Mouse (Mus musculus) liver, postnatal 0 days (tissue): ENCODE measurements around the gene Nptxr. TPM values are rescaled to one million over a fixed set of nuclear protein-coding genes. Genes with fewer than 3 reads are reported as not detected.

ENCODE experiments used
- ATAC-seq: fragments of 200-750 bp; cut with Nextera tagmentation; 2 replicates; pipeline ENCODE4 v1.8.0; 2017; ENCODE audit warnings: mild to moderate bottlenecking, moderate library complexity
- DNase-seq: peaks from one replicate; pipeline ENCODE4 v3.0.0-alpha.2; 2016
- H3K27ac ChIP-seq: fragments of 300-500 bp; sonication (generic); 2 replicates; pipeline ENCODE4 v1.5.1; 2014; ENCODE audit warnings: antibody characterized with exemption, moderate library complexity, mild to moderate bottlenecking, low read depth
- H3K27me3 ChIP-seq: fragments of 300-500 bp; sonication (generic); 2 replicates; pipeline ENCODE4 v1.6.1; 2014; ENCODE audit warnings: low read length, control low read depth, mixed read lengths; ENCODE audit not compliant: insufficient read depth
- H3K36me3 ChIP-seq: fragments of 300-500 bp; sonication (generic); replicated peaks from 2 replicates; pipeline ENCODE4 v1.6.1; 2014; ENCODE audit warnings: mild to moderate bottlenecking, control low read depth, low read length, moderate library complexity, mixed read lengths; ENCODE audit not compliant: insufficient read depth
- H3K4me1 ChIP-seq: fragments of 300-500 bp; sonication (generic); 2 replicates; pipeline ENCODE4 v1.6.1; 2014; ENCODE audit warnings: antibody characterized with exemption, mild to moderate bottlenecking, control low read depth; ENCODE audit not compliant: insufficient read depth
- H3K4me2 ChIP-seq: fragments of 300-500 bp; sonication (generic); 2 replicates; pipeline ENCODE4 v1.6.1; 2014; ENCODE audit warnings: low read depth, mild to moderate bottlenecking, low read length, moderate library complexity, mixed read lengths
- H3K4me3 ChIP-seq: fragments of 300-500 bp; sonication (generic); 2 replicates; pipeline ENCODE4 v1.5.1; 2014; ENCODE audit warnings: low read depth, low read length
- H3K9ac ChIP-seq: fragments of 300-500 bp; sonication (generic); replicated peaks from 2 replicates; pipeline ENCODE4 v1.6.1; 2014; ENCODE audit warnings: mild to moderate bottlenecking, moderate library complexity
- H3K9me3 ChIP-seq: fragments of 300-500 bp; sonication (generic); 2 replicates; pipeline ENCODE4 v1.6.1; 2016; ENCODE audit warnings: mild to moderate bottlenecking, control low read depth, low read length, mixed read lengths
- CTCF ChIP-seq: sonication (generic); IDR thresholded peaks from 2 replicates; pipeline ENCODE4 v1.5.1; 2016; ENCODE audit warnings: antibody characterized with exemption, low read depth
- EP300 ChIP-seq: IDR thresholded peaks from 2 replicates; pipeline ENCODE4 v1.6.1; 2016; ENCODE audit warnings: antibody characterized with exemption, low read depth, mild to moderate bottlenecking
- WGBS: fragments of 180-500 bp; shearing (Covaris S2); extraction: QIAGEN DNeasy Blood & Tissue Kit; methylation state at CpG from one replicate; pipeline ENCODE4 v1.1.7; 2014; ENCODE audit not compliant: insufficient replicate concordance; 5-methylcytosine and 5-hydroxymethylcytosine counted together
- polyA plus RNA-seq: library from polyadenylated mRNA; unstranded; fragments of >200 nt; fragmentation: Nextera tagmentation; extraction: Ambion mirVana; gene quantifications from 2 replicates; pipeline ENCODE4 v1.2.1, GENCODE M21; 2015

The Nptxr gene
- polyA plus RNA-seq, 1 experiment from 2014 or later = 0.13 TPM

GRCm38 (mm10) chr15:79752742-79753419 is 51.7 kb downstream of the Nptxr start:
- TF ChIP-seq CTCF (peak; percentile 99), EP300 (no peak)
- no peak overlapping the region for H3K27ac ChIP-seq
- peaks cover 15% of the 10 kb centered on the region for H3K4me1 ChIP-seq
- no peaks in the 10 kb centered on the region for H3K9me3 ChIP-seq
- H3K4me2 ChIP-seq = no peak overlapping the region
- DNase-seq (peak; percentile 79), ATAC-seq (peak; percentile 57)
- H3K36me3 ChIP-seq = no peaks in the 10 kb centered on the region
- no peak overlapping the region for H3K4me3 ChIP-seq
- H3K9ac ChIP-seq = no peak overlapping the region
- 22% methylated on average over 11 of the region's 11 CpGs for WGBS
- H3K27me3 ChIP-seq = no peaks in the 10 kb centered on the region

- Histone ChIP-seq H3K9ac (no peak overlapping the region), H3K9me3 (no peaks in the 10 kb centered on the region), H3K27ac (peak overlapping the region; percentile 55), H3K4me3 (no peak overlapping the region), H3K4me2 (0 out of 2 replicates have a peak overlapping the region, but pooled peaks have one; percentile 3), H3K36me3 (no peaks in the 10 kb centered on the region), H3K27me3 (no peaks in the 10 kb centered on the region), H3K4me1 (peaks cover 12% of the 10 kb centered on the region)
- 55% methylated on average over 17 of the region's 17 CpGs for WGBS
- TF ChIP-seq CTCF = no peak
- TF ChIP-seq EP300 = no peak
- DNase-seq = no peak
- peak; percentile 22; the same call in 1 of the 2 replicates for ATAC-seq
Observed at GRCm38 (mm10) chr15:79751772-79752171, 52.8 kb downstream of the Nptxr start.

GRCm38 (mm10) chr15:79750266-79750665 is 54.3 kb downstream of the Nptxr start:
- DNase-seq (no peak), ATAC-seq (no peak)
- Histone ChIP-seq H3K27me3 (no peaks in the 10 kb centered on the region), H3K9ac (no peak overlapping the region), H3K9me3 (no peaks in the 10 kb centered on the region), H3K4me2 (no peak overlapping the region), H3K4me1 (peaks cover 5% of the 10 kb centered on the region), H3K4me3 (no peak overlapping the region), H3K36me3 (no peaks in the 10 kb centered on the region), H3K27ac (no peak overlapping the region)
- WGBS = 79% methylated on average over 8 of the region's 8 CpGs
- no peak for TF ChIP-seq EP300
- no peak for TF ChIP-seq CTCF

GRCm38 (mm10) chr15:79749162-79749561 is 55.4 kb downstream of the Nptxr start:
- H3K9me3 ChIP-seq = no peaks in the 10 kb centered on the region
- peaks cover 5% of the 10 kb centered on the region for H3K4me1 ChIP-seq
- H3K4me3 ChIP-seq = no peak overlapping the region
- TF ChIP-seq CTCF = no peak
- H3K4me2 ChIP-seq = no peak overlapping the region
- no peak overlapping the region for H3K9ac ChIP-seq
- ATAC-seq = no peak
- no peaks in the 10 kb centered on the region for H3K27me3 ChIP-seq
- no peaks in the 10 kb centered on the region for H3K36me3 ChIP-seq
- no peak for DNase-seq
- no peak overlapping the region for H3K27ac ChIP-seq
- WGBS = 48% methylated on average over 7 of the region's 7 CpGs

- 70% methylated on average over 11 of the region's 11 CpGs for WGBS
- Histone ChIP-seq H3K27me3 (no peaks in the 10 kb centered on the region), H3K9ac (no peak overlapping the region), H3K4me2 (no peak overlapping the region), H3K36me3 (no peaks in the 10 kb centered on the region), H3K4me1 (peaks cover 7% of the 10 kb centered on the region), H3K4me3 (no peak overlapping the region), H3K27ac (no peak overlapping the region), H3K9me3 (no peaks in the 10 kb centered on the region)
- DNase-seq (peak; percentile 58), ATAC-seq (peak; percentile 19; the same call in 1 of the 2 replicates)
- TF ChIP-seq CTCF = peak; percentile 76
- no peak for TF ChIP-seq EP300
Observed at GRCm38 (mm10) chr15:79747998-79748397, 56.6 kb downstream of the Nptxr start.

- no peaks in the 10 kb centered on the region for H3K9me3 ChIP-seq
- no peak overlapping the region for H3K27ac ChIP-seq
- no peak overlapping the region for H3K4me3 ChIP-seq
- 83% methylated on average over 5 of the region's 5 CpGs for WGBS
- ATAC-seq (no peak), DNase-seq (no peak)
- H3K4me2 ChIP-seq = no peak overlapping the region
- H3K4me1 ChIP-seq = peaks cover 8% of the 10 kb centered on the region
- H3K9ac ChIP-seq = no peak overlapping the region
- TF ChIP-seq EP300 (no peak), CTCF (no peak)
- no peaks in the 10 kb centered on the region for H3K36me3 ChIP-seq
- H3K27me3 ChIP-seq = no peaks in the 10 kb centered on the region
Observed at GRCm38 (mm10) chr15:79745883-79746282, 58.7 kb downstream of the Nptxr start.
